In genomic region chr1:87089251-87089650, GRCm38 (mm10) we compare ENCODE assay signal across 47 mouse cellular contexts. TPM values are rescaled to one million over a fixed set of nuclear protein-coding genes. Genes with fewer than 3 reads are reported as not detected.
"Had no signal": no experiment of that assay in that cellular context is flagged by ENCODE, and none has a peak within 500 bp of the region (broad histone marks: within the 10 kb centered on the region; RNA-seq: fewer than 3 reads in every experiment).

No protein-coding gene starts in this region.

- H3K9ac ChIP-seq: limb, embryonic 12.5 days; limb, embryonic 13.5 days; limb, embryonic 15.5 days; liver, embryonic 12.5 days; liver, embryonic 13.5 days; liver, embryonic 14.5 days; liver, embryonic 15.5 days; liver, postnatal 0 days; lung, embryonic 14.5 days; lung, embryonic 15.5 days; midbrain, embryonic 12.5 days; midbrain, embryonic 13.5 days; midbrain, embryonic 15.5 days; neural tube, embryonic 12.5 days had no signal

- H3K4me1 ChIP-seq: limb, embryonic 10.5 days; limb, embryonic 12.5 days; limb, embryonic 13.5 days; limb, embryonic 15.5 days; liver, embryonic 12.5 days; liver, embryonic 13.5 days; liver, embryonic 15.5 days; lung, embryonic 15.5 days; megakaryocyte, embryonic 14.5 days; midbrain, embryonic 10.5 days; midbrain, embryonic 12.5 days; midbrain, embryonic 13.5 days; midbrain, embryonic 15.5 days; neural tube, embryonic 12.5 days had no signal

- DNase-seq: left cerebral cortex, postnatal 4 days; liver; liver, embryonic 13.5 days; liver, postnatal 0 days; lung, adult 18-20 months; lung, adult 2 months; lung, embryonic 14.5 days; lung, postnatal 10 days; lung, postnatal 14 days; lung, postnatal 36 days; lung, postnatal 4 days; midbrain, embryonic 14.5 days had no signal

- H3K27ac ChIP-seq: limb, embryonic 10.5 days; limb, embryonic 12.5 days; limb, embryonic 13.5 days; limb, embryonic 15.5 days; liver, embryonic 12.5 days; liver, embryonic 13.5 days; liver, embryonic 14.5 days; liver, embryonic 15.5 days; lung, embryonic 15.5 days; macrophage; midbrain, embryonic 10.5 days; midbrain, embryonic 12.5 days; midbrain, embryonic 13.5 days; midbrain, embryonic 15.5 days; neural tube, embryonic 12.5 days had no signal

- H3K36me3 ChIP-seq: limb, embryonic 10.5 days; limb, embryonic 12.5 days; limb, embryonic 13.5 days; limb, embryonic 15.5 days; liver, embryonic 12.5 days; liver, embryonic 13.5 days; liver, embryonic 15.5 days; lung, embryonic 15.5 days; midbrain, embryonic 10.5 days; midbrain, embryonic 12.5 days; midbrain, embryonic 13.5 days; midbrain, embryonic 15.5 days; neural tube, embryonic 12.5 days had no signal

- ATAC-seq: liver, embryonic 12.5 days; liver, postnatal 0 days; lung, postnatal 0 days; midbrain, embryonic 13.5 days; midbrain, embryonic 15.5 days; midbrain, embryonic 16.5 days had no signal

- H3K4me2 ChIP-seq: limb, embryonic 12.5 days; limb, embryonic 13.5 days; limb, embryonic 15.5 days; liver, embryonic 11.5 days; liver, embryonic 12.5 days; liver, embryonic 13.5 days; liver, embryonic 15.5 days; lung, embryonic 14.5 days; lung, embryonic 15.5 days; midbrain, embryonic 11.5 days; midbrain, embryonic 12.5 days; midbrain, embryonic 13.5 days; midbrain, embryonic 15.5 days; neural tube, embryonic 12.5 days had no signal

- H3K4me3 ChIP-seq: limb, embryonic 10.5 days; limb, embryonic 12.5 days; limb, embryonic 13.5 days; limb, embryonic 15.5 days; liver, embryonic 12.5 days; liver, embryonic 13.5 days; liver, embryonic 15.5 days; lung, embryonic 15.5 days; megakaryocyte, embryonic 14.5 days; midbrain, embryonic 10.5 days; midbrain, embryonic 12.5 days; midbrain, embryonic 13.5 days; midbrain, embryonic 15.5 days; myocyte; neural tube, embryonic 12.5 days had no signal

- H3K27me3 ChIP-seq: limb, embryonic 12.5 days; limb, embryonic 13.5 days; limb, embryonic 15.5 days; liver, embryonic 12.5 days; liver, embryonic 15.5 days; lung, embryonic 15.5 days; midbrain, embryonic 12.5 days; midbrain, embryonic 13.5 days; midbrain, embryonic 15.5 days; neural tube, embryonic 12.5 days had no signal

- H3K9me3 ChIP-seq: limb, embryonic 10.5 days; limb, embryonic 12.5 days; limb, embryonic 13.5 days; limb, embryonic 15.5 days; liver, embryonic 12.5 days; liver, embryonic 13.5 days; liver, embryonic 15.5 days; lung, embryonic 15.5 days; midbrain, embryonic 10.5 days; midbrain, embryonic 12.5 days; midbrain, embryonic 13.5 days; midbrain, embryonic 15.5 days; neural tube, embryonic 12.5 days had no signal

RNA-seq across cellular contexts. Expression of gene Alppl2, which starts 0.5 kb away (rescaled TPM):
- total RNA-seq: left cerebral cortex, postnatal 10 days; left cerebral cortex, postnatal 14 days; left cerebral cortex, postnatal 25 days; left cerebral cortex, postnatal 36 days; left cerebral cortex, postnatal 4 days; liver, adult 2 months; megakaryocyte progenitor cell, adult 5-6 weeks; megakaryocyte, adult 5-6 weeks; megakaryocyte-erythroid progenitor cell, adult 5-6 weeks; midbrain, postnatal 0 days; monocyte, adult 5-6 weeks had no signal
- polyA plus RNA-seq: limb, embryonic 10.5 days; limb, embryonic 11.5 days; limb, embryonic 12.5 days; limb, embryonic 13.5 days; limb, embryonic 14.5 days; limb, embryonic 15.5 days; liver, adult 2 months; liver, embryonic 12.5 days; liver, embryonic 13.5 days; liver, embryonic 14.5 days; liver, embryonic 15.5 days; liver, embryonic 16.5 days; liver, postnatal 0 days; lung, embryonic 14.5 days; lung, embryonic 15.5 days; lung, embryonic 16.5 days; macrophage; midbrain, embryonic 10.5 days; midbrain, embryonic 11.5 days; midbrain, embryonic 12.5 days; midbrain, embryonic 13.5 days; midbrain, embryonic 14.5 days; midbrain, embryonic 15.5 days; midbrain, embryonic 16.5 days; midbrain, postnatal 0 days; myocyte; neural tube, embryonic 11.5 days; neural tube, embryonic 12.5 days had no signal

RNA-seq across cellular contexts. Expression of gene Alpi, which starts 12.2 kb away (rescaled TPM):
- total RNA-seq: left cerebral cortex, postnatal 10 days; left cerebral cortex, postnatal 14 days; left cerebral cortex, postnatal 25 days; left cerebral cortex, postnatal 36 days; left cerebral cortex, postnatal 4 days; liver, adult 2 months; megakaryocyte progenitor cell, adult 5-6 weeks; megakaryocyte, adult 5-6 weeks; megakaryocyte-erythroid progenitor cell, adult 5-6 weeks; monocyte, adult 5-6 weeks had no signal
- polyA plus RNA-seq: limb, embryonic 10.5 days; limb, embryonic 11.5 days; limb, embryonic 12.5 days; limb, embryonic 15.5 days; liver, embryonic 11.5 days; liver, embryonic 12.5 days; liver, embryonic 13.5 days; liver, embryonic 14.5 days; liver, postnatal 0 days; lung, adult 2 months; lung, embryonic 14.5 days; lung, embryonic 16.5 days; lung, postnatal 0 days; macrophage; midbrain, embryonic 10.5 days; midbrain, embryonic 11.5 days; midbrain, embryonic 12.5 days; midbrain, embryonic 13.5 days; midbrain, embryonic 14.5 days; midbrain, embryonic 16.5 days; midbrain, postnatal 0 days; neural tube, embryonic 11.5 days; neural tube, embryonic 12.5 days had no signal

RNA-seq across cellular contexts. Expression of gene Akp3, which starts 35.5 kb away (rescaled TPM):
- total RNA-seq: left cerebral cortex, postnatal 10 days; left cerebral cortex, postnatal 14 days; left cerebral cortex, postnatal 25 days; left cerebral cortex, postnatal 36 days; left cerebral cortex, postnatal 4 days; liver, adult 2 months; megakaryocyte progenitor cell, adult 5-6 weeks; megakaryocyte, adult 5-6 weeks; megakaryocyte-erythroid progenitor cell, adult 5-6 weeks; monocyte, adult 5-6 weeks had no signal
- polyA plus RNA-seq: limb, embryonic 10.5 days; limb, embryonic 11.5 days; limb, embryonic 12.5 days; limb, embryonic 13.5 days; limb, embryonic 15.5 days; liver, adult 2 months; liver, embryonic 11.5 days; liver, embryonic 12.5 days; liver, embryonic 13.5 days; liver, embryonic 14.5 days; liver, embryonic 15.5 days; liver, embryonic 16.5 days; liver, postnatal 0 days; lung, adult 2 months; lung, embryonic 14.5 days; lung, embryonic 15.5 days; lung, embryonic 16.5 days; lung, postnatal 0 days; macrophage; midbrain, embryonic 10.5 days; midbrain, embryonic 11.5 days; midbrain, embryonic 12.5 days; midbrain, embryonic 13.5 days; midbrain, embryonic 14.5 days; midbrain, embryonic 15.5 days; midbrain, embryonic 16.5 days; midbrain, postnatal 0 days; neural tube, embryonic 11.5 days; neural tube, embryonic 12.5 days had no signal
